Mouse (Mus musculus) ES-E14 (cell line): ENCODE measurements around the gene Nrap.

Experiments used
- HCFC1 ChIP-seq: IDR thresholded peaks from 2 replicates; pipeline ENCODE4 v1.6.1; 2012; ENCODE audit warnings: low read length, inconsistent platforms, borderline replicate concordance; ENCODE audit not compliant: insufficient read depth
- MAFK ChIP-seq: IDR thresholded peaks from 2 replicates; pipeline ENCODE4 v1.6.1; 2014; ENCODE audit warnings: mild to moderate bottlenecking, low read depth, low read length, inconsistent platforms; ENCODE audit not compliant: insufficient read depth
- ZC3H11A ChIP-seq: IDR thresholded peaks from 2 replicates; pipeline ENCODE4 v1.6.1; 2012; ENCODE audit warnings: low read depth, mild to moderate bottlenecking, inconsistent platforms, low read length, borderline replicate concordance

DNA sequence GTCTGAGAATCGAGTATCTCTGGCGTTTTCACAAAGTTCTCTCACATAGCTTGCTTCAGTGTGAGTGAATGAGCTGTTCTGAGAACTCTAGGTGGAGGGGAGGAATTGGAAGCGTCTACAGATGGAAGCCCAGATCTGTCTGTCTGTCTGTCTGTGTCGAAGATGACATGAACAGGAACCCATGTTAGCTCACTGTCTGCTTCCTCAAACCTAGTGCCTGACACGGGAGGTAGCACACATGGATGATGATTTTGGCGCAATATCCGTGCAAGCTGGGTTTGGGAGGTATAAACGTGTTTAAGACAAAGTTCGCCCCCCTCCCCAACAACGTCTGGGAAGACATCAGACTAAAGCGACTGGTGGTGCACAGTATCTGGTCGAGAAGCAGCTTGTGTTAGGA lies 6.4 kb upstream of the Nrap start:
- TF ChIP-seq MAFK = no peak
- TF ChIP-seq ZC3H11A = no peak
- TF ChIP-seq HCFC1 = no peak
